Mouse (Mus musculus): ENCODE measurements at regions not wholly inside any gene's neighbourhood (a gene's known extent, or its start where the extent isn't known, plus 50 kb on each side); places are given as distances from the start of the nearest gene placed in this dataset.

- TF ChIP-seq CTCF (IDR thresholded peaks at IDR 0.05; ENCODE audit: insufficient read depth, low read length) (no peak), POLR2A (IDR thresholded peaks at IDR 0.05; ENCODE audit: borderline replicate concordance, extremely low read depth, low read depth, low read length) (no peak)
These were observed 147.0 kb upstream of the Cdkn2b start for GRCm38 (mm10) chr4:89457861-89458260.
